Mouse (Mus musculus) neural tube, embryonic 10.5 days (tissue): ENCODE data around the gene Adarb1.

ENCODE experiments used
- DNase-seq: peaks from one replicate; pipeline ENCODE4 v3.0.0-alpha.2; 2017; ENCODE audit warnings: low spot score; ENCODE audit errors: extremely low spot score

The Adarb1 gene

DNA sequence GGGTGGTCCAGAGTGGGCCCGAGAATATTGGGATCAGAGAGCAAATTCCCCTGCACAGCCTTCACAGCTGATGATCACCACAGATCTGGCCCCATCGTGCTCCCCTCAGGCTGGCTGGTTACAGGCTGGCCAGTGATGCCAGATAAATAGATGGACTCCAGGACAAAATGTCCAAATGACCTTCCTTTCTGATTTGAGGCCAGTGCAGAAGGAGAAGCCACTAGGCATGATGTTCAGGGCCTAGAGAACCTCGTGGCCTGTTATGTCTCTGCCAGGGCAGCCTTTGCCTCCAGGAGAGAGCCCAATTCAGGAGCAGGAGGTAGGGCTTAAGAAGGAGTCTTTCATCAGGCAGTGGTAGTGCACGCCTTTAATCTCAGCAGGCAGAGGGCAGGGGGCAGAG is 17.3 kb upstream of the Adarb1 start:
- DNase-seq, result no peak

DNA sequence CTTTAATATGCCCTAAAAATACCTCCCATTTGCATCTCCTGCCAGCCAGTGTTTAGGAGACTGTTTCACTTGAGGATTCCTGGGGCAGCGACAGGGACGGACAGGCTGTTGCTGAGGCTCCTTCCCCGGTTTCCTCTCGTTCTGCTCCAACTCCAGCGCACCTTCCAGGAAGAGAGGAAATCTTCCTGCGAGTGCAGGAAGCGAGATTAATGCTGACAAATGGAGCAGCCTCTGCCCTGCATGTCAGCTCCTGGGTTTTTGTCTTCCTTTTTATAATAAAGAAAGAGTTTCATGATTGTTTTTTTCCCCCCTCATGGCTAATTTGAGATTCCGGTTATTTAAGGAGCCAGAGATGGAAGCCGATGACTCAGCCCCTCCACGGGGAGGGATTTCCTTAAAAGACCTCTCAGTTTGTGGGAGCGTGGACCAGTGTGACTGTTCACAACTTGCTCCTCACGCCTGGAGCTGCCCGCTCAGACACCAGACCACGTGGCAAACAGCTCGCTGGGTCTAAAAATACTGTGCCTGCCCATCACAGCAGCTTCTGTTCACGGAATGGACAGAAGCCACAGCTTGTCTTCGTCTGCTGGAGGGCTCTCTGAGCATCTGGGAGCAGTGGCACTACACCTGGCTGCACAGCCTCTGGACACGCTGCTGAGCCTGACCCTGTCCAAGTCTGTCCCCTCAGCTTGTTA is 16.5 kb upstream of the Adarb1 start:
- no peak for DNase-seq

DNA sequence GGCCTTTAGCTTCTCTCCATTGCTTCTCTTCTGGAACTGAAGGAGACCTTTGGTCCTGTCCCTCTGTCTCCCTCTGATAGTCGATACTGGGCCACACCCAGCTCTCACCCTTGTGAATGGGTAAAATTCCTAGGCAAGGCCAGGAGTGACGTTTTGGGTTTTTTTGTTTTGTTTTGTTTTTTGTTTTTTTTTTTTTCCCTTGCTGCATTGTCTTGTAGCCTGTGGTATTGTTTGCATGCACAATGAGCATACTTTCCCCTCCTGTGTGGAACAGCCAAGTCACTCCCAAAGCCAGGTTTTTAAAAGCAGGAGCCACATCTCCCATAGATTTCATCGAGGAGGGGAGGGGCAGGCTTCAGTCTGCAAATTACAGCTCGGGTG is 16.0 kb upstream of the Adarb1 start:
- no peak for DNase-seq

DNA sequence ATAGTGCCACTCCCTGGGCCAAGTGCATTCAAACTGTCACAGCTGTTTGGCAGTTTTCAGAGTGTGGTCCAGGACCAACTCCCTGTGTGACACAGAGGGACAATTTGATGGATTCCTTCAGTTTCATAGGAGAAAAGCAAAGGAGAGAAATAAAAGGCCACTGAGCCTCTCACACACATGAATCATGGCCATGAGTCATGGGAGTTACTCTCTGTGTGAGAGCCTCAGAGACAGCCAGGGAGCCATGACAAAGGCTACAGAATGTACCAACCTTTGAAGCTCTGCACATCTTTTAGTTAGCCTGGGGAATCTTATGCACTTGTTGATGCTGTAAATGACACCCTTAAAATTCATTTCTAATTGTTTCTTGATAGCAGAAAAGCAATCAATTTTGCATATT is 12.7 kb upstream of the Adarb1 start:
- DNase-seq, result no peak

DNA sequence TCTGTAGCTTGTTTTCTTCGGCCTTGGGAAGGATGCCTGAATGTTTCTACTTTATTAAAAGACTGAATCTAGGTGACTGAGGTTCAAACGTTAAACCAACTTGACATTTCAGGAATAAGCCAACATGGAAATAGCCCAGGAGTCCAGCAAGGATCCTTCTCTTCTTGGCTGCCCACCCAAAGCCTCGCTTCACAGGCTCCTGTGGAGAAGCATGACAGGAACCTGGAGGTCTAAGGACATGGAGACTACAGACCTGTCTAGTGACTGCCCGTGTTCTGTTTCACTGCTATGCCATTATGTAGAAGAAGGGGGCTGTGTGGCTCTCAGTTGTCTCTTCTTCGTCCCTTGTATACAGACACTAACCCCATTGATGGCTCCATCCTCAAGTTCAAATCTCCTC is 11.9 kb upstream of the Adarb1 start:
- no peak for DNase-seq

DNA sequence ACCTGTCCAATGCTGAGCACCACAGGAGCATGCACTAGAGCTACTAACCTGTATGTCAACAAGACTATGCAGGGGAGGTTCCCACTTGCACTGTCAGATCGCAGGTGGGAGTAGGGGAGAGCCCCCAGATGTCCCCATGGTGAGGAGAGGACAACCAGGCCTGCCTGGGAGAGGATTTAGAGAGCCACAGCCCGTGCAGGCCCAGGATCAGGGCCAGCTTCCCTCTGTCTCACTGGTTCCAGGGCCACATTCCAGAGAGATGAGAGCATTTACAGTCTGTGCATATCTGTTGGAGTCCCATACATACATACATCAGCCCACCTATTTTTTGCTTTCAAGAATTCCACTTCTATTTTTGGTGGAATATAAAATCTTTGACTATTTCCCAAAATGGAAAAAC is 9.5 kb upstream of the Adarb1 start:
- DNase-seq, result no peak

DNA sequence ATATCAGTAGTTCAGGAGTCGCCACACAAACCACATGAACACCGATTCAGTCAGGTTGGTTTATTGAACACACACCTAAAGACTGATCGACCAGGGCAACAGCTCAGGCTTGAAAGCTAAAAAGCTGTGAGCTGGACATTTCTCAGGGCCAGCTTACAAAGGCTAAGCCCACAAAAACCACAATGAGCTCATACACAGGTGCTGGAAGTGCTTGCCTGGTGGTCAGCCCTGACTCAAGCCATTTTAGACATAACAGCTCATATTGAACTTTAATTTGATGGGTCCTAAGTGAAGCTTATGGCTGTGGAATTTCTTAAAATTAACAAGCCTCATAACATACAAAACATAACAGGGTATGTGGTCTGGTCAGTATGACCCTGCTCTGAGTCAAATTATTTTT is 2.1 kb upstream of the Adarb1 start:
- DNase-seq, result no peak

DNA sequence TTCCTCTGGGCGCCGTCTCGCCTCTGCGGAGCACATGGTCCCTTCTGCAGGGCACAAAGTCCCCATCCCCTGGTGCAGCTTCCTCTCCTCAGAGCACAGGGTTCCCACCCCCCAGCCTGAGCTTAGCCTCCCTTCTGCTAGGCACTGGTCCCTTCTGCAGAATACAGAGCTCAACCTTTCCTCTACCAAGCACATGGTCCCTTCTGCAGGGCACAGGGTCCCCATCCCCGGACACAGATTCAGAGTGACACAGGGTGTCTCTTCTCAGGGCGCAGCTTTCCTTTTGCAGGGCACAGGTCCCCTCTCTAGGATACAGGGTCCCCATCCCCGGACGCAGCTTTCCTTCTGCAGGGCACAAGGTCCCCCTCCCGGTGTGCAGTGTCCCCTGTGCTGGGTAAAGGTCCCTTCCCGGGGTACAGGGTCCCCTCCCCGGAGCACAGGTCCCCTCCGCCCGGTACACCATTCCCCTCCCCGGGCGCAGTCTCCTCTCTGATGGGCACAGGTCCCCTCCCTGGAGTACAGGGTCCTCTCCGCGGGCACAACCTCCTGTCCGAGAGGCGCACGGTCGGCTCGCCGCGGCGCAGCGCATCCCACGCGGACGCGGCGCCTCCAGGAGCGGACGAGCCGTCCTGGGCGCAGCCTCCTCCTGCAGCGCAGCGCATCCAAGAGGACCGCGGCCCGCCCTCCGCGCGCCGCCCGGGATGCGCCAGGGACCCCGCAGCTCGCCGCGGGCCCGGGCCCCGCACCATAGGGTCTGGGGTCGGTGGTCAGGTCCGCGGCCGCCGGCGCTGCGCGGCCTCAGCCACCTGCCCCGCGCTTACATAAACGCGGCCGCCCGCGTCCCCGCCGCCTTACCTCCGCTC is 599 bp downstream of the Adarb1 start:
- DNase-seq, result peak; percentile 65

DNA sequence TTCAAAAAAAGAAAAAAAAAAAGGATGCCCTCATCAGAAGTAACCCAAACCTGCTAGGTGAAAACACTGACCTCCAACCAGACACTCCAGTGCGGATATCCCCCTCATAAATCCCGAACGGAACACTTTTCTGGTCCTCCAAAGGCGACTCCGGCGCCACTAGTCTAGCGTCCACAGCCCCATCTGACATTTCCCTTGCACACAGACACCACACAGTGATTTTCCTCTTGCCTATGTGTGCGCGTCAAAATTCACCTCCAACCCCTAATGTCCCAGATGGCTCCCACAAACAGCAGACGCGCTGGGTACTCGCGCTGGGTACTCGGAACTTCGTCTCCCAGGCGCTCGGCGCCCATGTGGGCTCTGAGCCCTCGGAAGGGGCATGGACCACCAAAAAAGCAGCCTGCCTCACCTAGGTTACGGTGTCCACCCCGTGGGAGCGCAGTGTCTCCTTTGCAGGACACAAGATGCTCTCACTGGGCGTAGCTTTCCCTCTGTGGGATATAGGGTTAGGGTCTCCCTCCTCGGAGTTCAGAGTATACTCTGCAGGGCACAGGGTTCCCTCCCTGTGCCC is 1.3 kb downstream of the Adarb1 start:
- DNase-seq, result peak; percentile 56

DNA sequence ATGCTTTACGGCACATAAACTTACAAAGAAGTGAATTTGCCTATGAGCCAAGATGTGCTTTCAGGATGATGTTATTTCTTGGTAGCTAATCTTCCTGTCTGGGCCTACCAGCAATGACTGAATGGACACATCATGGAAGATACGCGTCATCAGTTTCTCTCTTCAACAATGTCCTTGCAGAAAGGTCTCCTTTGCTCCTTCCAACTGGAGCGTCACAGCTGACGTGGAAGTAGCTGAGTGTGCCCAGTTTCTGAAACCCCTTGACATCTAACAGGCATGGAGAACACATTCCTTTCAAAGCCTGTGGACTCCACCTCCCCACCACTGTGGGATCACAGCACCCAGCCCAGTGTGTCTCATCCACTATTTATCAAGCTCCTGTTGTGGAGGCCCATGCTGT is 2.2 kb downstream of the Adarb1 start:
- no peak for DNase-seq

DNA sequence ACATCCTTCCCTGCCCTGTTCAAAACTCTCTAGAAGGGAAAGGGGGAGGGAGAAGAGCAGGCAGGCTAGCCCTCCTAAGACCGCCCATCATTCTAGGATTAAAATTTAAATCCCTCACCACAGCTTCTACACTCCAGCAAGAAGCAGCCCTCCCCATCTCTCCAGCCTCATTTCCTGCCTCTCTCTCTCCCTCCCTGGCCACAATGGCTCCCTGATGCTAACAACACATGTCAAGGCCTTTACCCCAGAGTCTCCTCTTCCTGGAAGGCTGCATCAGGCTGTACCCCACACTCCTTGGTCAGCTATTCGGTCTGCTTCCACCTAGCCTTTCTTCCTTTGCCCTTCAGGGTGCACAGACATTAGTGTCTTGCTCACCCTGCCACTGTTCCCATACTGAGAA is 4.3 kb downstream of the Adarb1 start:
- no peak for DNase-seq

DNA sequence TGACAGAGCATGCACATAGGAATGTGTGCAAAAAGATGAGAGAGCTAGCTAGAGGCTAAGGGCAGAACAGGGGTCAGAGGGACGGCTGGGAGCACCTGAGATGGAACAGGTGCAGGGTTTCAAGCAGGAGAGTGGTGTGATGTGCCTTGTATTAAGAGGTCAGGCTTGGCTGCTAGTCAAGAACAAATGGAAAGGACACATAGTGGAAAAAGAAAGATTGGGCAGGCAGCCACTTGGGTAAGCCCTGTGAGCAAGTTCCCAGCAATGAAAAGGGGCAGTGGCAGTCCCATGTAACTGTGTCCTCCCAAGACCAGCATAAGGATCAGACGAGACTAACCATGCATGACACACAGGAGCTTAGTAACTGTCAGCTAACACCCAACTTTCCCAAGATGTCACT is 8.9 kb downstream of the Adarb1 start:
- no peak for DNase-seq

DNA sequence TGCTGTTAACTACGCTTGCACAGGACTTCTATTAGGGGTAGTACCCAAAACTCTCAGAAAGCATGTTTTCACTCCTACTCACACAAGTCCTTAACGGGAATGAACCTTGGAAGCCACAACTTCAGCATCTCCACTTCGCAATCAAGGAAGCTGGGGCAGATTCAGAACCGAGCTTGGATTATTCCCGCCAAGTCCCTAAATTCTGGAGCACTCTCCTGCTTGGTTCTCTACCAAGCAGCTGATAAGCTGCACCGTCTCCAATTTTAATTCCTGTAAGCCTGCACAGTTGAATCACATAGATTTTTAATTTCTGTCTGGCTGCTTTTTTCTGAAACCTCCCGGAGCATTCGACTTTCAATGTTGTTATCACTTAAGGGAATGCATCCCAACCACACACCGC is 9.8 kb downstream of the Adarb1 start:
- DNase-seq, result no peak

DNA sequence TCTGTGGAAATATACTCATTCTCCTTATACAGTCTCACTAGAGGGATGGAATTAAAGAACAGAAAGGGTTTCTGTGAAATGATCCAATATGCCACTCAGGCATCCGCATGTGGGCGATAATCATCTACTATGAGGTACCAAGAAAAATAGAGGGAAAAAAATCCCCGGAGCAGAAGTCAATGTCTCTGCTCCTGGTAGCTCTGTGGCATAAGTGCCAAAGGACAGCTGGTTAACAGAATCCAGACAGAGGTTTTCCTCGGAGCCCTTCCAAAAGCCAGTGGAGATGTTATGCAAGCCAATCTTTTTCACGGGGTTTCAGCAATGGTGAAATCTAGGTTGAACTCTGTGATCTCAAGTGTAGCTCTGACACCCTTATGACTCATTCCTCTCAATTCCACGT is 11.6 kb downstream of the Adarb1 start:
- no peak for DNase-seq

DNA sequence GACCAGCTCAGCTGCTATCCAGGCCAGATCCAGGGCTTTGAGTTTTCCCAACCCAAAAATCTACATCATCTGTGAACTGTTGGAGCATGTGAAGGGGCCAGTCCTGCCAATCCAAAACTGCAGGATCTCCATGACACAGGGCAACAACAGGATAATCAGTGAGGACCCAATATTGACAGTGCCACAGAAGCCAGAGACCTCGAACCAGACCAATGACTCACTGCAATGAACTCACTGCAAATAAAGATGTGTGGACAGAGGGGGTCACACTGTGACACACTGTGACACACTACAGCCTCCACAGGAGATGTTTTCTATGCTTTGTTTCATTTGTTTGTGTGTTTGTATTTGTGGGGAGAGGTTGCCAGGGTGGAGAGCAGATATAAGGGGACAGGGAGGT is 15.6 kb downstream of the Adarb1 start:
- no peak for DNase-seq

DNA sequence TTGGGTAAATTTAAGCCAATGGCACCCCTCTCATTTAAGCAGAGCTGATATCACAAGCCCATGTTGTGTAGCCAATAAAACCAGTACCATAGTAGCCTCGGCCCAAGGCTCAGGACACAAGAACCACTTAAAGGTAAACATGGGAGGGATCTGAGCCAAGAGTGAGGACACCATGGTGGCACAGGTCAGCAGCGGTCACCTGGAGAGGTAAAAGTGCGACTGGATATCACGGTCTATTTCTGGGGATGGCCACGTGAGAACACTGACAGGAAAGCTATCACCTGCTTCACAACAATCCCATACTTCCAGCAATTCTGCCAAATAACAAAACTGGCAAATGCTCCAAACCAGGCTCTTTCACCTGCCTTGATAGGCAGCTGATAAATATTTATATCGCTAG is 17.0 kb downstream of the Adarb1 start:
- no peak for DNase-seq

DNA sequence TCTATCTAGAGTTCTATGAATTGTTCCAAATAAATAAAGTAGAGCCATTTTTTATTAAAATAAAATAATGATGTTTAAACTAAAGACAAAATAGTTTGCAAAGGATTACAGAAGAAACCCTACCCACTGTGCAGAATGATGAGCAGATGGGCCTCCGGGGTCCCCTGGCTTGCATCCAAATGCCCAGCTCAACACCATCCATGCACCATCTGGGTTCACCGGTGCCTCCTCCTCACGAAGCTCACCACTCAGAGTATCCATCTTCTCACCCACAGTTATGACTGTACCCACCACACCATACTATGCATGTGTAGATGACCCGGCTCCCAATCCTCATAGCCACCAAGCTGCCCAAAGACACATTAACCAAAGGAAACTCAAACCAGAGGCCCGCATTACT is 18.1 kb downstream of the Adarb1 start:
- DNase-seq, result no peak

DNA sequence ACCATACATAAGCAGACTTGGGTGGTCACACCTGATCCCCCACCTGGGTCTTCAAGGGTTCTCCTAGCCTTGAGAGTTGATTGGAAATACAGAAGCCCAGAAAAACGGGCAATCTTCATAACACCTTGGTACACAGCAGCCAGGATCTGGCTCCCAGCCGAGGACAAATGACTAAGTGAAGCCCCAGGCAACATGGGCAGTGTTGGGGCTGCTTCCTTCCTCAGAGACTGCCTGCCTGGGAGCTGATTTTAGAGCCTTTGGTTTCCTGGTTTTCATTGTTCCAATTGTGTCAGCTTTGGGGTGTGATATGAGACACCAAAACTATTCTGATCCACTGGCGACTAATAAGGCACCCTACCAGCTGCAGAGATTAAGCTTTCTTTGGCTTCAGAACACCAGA is 20.0 kb downstream of the Adarb1 start:
- DNase-seq, result no peak

DNA sequence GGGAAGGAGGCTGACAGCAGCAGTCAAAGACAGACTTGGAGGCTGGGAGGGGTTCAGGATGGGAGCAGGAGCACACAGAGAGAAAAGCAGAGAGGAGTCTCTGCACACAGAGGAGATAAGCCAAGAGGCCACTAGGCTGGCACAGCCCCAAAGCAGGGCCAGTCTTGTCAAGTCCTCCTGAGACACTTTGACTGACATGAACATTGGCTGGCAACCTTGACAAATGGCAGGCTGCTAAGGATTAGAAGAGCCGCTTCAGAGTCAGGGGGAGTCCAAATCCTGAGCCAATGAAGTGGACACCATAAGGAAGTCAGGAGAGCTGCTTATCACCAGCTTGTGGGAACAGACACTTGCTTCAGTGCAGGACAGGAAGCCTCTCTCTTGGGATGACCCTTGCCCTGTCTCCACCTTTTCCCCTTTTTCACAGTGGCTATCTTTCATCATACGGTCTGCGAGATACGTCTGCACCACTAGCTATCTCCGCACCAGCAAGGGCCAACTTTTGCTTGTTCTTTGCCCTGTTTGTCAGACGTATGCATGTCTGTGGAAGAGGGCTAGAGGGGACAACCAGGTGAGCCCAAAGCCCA is 20.9 kb downstream of the Adarb1 start:
- DNase-seq, result no peak

DNA sequence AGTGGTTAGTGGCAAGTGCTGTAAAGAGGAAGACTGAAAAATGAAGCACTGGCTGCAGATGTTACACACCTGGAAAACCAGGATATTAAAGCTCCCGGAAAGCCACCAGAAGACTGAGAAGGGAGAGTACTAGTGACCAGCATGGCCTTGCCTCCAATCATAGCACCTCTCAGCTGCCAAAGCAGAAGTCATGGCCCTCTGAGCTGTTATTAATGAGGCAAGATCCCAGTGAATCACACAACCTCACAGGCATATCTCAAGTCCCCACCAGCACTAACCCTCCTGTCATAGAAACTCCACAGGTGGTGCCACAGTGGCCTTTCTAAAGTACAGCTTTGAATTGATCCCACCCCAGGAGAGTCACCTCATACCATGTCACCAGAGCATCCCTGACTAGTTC is 22.1 kb downstream of the Adarb1 start:
- no peak for DNase-seq

DNA sequence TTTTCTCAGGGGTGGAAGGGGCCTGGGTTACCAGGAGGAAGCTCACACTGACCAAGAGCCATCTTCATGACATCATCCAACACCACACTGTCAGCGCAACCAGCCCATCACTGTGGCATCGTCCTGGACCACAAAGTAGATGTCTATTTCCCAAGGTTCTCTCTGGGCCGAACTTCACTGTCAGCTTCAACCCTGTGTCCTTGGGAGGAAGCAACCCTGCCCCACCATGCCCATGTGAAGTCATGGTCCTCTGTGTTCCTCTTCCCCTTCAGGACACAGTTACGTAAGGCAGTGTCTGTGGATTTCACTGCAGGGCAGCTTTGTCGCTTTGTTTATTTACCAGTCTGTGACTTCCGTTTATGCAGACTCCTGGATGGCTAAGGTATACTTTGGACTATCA is 27.0 kb downstream of the Adarb1 start:
- DNase-seq, result no peak

DNA sequence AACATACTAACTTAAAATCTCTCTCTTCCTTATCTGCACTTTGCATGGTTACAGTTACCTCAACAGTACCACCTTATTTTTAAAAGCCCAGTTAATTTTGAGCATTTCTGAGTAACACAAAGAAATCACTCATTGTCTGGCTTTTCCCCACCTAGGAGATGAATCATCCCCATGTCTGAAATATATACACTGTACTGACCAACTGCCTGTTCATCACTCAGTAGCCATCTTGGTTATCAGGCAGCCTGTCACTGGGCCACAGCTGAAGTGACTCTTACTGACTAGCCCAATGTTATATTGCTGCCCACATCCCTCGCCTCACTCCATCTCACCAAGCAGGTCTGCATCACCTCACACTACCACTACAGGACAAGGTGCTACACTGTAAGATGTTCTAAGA is 30.5 kb downstream of the Adarb1 start:
- DNase-seq, result no peak
